9 mouse cellular contexts compared by ENCODE assay signal in the genomic region with DNA sequence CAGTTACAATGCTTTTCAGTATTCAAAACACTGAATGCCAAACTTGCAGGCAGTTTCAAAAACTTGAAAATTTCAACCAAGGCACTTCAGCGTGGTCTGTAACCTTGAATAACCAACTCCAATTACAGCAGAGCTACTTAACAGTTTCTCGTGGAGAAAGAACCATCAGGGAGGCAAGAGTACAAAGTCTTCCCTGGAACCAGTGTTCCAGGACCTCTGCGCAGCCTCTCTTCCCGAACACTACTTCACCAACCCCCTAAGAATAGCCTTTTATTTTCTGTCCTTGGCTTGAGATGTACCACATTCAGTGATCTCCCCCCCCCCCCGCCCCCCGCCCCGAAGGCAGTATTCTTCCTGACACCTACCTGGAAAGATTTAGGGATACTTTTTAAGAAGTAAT. TPM values are rescaled to one million over a fixed set of nuclear protein-coding genes. Genes with fewer than 3 reads are reported as not detected.
DNase-seq lines count a peak whose midpoint lies in the region; ATAC-seq lines count a peak whose summit lies in the region.
"Had no signal": no experiment of that assay in that cellular context is flagged by ENCODE, and none has a peak within 500 bp of the region (broad histone marks: within the 10 kb centered on the region; RNA-seq: fewer than 3 reads in every experiment).

No protein-coding gene starts in this region.

- H3K27me3 ChIP-seq in lung, embryonic 16.5 days (ENCODE audit: control insufficient read depth, insufficient read depth, low read depth, low read length): no peaks in the 10 kb centered on the region
- H3K27me3 ChIP-seq in hindbrain, embryonic 13.5 days: no peaks in the 10 kb centered on the region
- H3K27me3 ChIP-seq in liver, embryonic 13.5 days: peaks cover 38% of the 10 kb centered on the region

- H3K36me3 ChIP-seq in lung, embryonic 16.5 days (ENCODE audit: control insufficient read depth, insufficient read depth, low read length): peaks cover 3% of the 10 kb centered on the region; the same call in 1 of the 2 replicates
- no peaks in the 10 kb centered on the region for H3K36me3 ChIP-seq in hindbrain, embryonic 13.5 days
- no peaks in the 10 kb centered on the region for H3K36me3 ChIP-seq in liver, embryonic 13.5 days

- H3K27ac ChIP-seq in lung, embryonic 16.5 days (ENCODE audit: low read length): no peak overlapping the region; the same call in 1 of the 2 replicates
- no peak overlapping the region for H3K27ac ChIP-seq in hindbrain, embryonic 13.5 days
- no peak overlapping the region for H3K27ac ChIP-seq in liver, embryonic 13.5 days

- no peak for ATAC-seq in lung, embryonic 16.5 days (ENCODE audit: low read depth)
- no peak for ATAC-seq in hindbrain, embryonic 13.5 days (ENCODE audit: low FRiP score)
- ATAC-seq in liver, embryonic 13.5 days (ENCODE audit: low read depth): no peak

- 5% methylated on average over 7 of the region's 7 CpGs for WGBS in lung, embryonic 16.5 days
- 5% methylated on average over 7 of the region's 7 CpGs for WGBS in hindbrain, embryonic 13.5 days
- 20% methylated on average over 7 of the region's 7 CpGs for WGBS in liver, embryonic 13.5 days (ENCODE audit: insufficient replicate concordance)

- peak overlapping the region; percentile 86 for H3K9ac ChIP-seq in lung, embryonic 16.5 days (ENCODE audit: low read length)
- H3K9ac ChIP-seq in hindbrain, embryonic 13.5 days: peak overlapping the region; percentile 90
- H3K9ac ChIP-seq in liver, embryonic 13.5 days: peak overlapping the region; percentile 84

- H3K4me2 ChIP-seq in lung, embryonic 16.5 days (ENCODE audit: low read depth, low read length): peak overlapping the region; percentile 91
- peak overlapping the region; percentile 82 for H3K4me2 ChIP-seq in hindbrain, embryonic 13.5 days
- H3K4me2 ChIP-seq in liver, embryonic 13.5 days: peak overlapping the region; percentile 94

- H3K4me1 ChIP-seq in lung, embryonic 16.5 days (replicated peaks; ENCODE audit: control insufficient read depth, insufficient read depth, low read length): peaks cover 9% of the 10 kb centered on the region
- H3K4me1 ChIP-seq in hindbrain, embryonic 13.5 days (replicated peaks): peaks cover 30% of the 10 kb centered on the region
- peaks cover 24% of the 10 kb centered on the region for H3K4me1 ChIP-seq in liver, embryonic 13.5 days (replicated peaks)

- no peak for DNase-seq in lung, postnatal 25 days (ENCODE audit: low spot score)
- DNase-seq in liver, embryonic 13.5 days: no peak
- DNase-seq in adrenal gland, postnatal 14 days: no peak
- DNase-seq in right cerebral cortex, adult 18-20 months: no peak
- DNase-seq in cerebellum, postnatal 36 days: no peak
- no peak for DNase-seq in cerebellum, adult 9-10 months
- DNase-seq: layer of hippocampus, adult 9-11 months had no signal

- peak overlapping the region; percentile 91 for H3K4me3 ChIP-seq in lung, embryonic 16.5 days (ENCODE audit: low read length)
- H3K4me3 ChIP-seq in hindbrain, embryonic 13.5 days: peak overlapping the region; percentile 95
- H3K4me3 ChIP-seq in liver, embryonic 13.5 days (replicated peaks): peak overlapping the region; percentile 82

- no peaks in the 10 kb centered on the region for H3K9me3 ChIP-seq in lung, embryonic 16.5 days (ENCODE audit: control insufficient read depth, low read length)
- H3K9me3 ChIP-seq in hindbrain, embryonic 13.5 days: no peaks in the 10 kb centered on the region
- no peaks in the 10 kb centered on the region for H3K9me3 ChIP-seq in liver, embryonic 13.5 days (replicated peaks)

RNA-seq across cellular contexts. Expression of a gene that starts 1.0 kb away (rescaled TPM):
- polyA plus RNA-seq in lung, embryonic 16.5 days (2015; fragmentation: Nextera tagmentation; extraction: Ambion mirVana): 26.0 and 26.9 TPM in 2 replicates
- polyA plus RNA-seq in hindbrain, embryonic 13.5 days (2015; fragmentation: Nextera tagmentation; extraction: Ambion mirVana): 17.1 and 17.7 TPM in 2 replicates
- 3.9 and 5.1 TPM in 2 replicates for polyA plus RNA-seq in liver, embryonic 13.5 days (2015; fragmentation: Nextera tagmentation; extraction: Ambion mirVana)
- total RNA-seq in adrenal gland, postnatal 14 days (2021): 30.6 and 37.2 TPM in 2 replicates
